Mouse (Mus musculus): Measurements from ENCODE around the gene Sik2. TPM values are rescaled to one million over a fixed set of nuclear protein-coding genes. Genes with fewer than 3 reads are reported as not detected.
A peak's percentile ranks its signal among the peaks of the same experiment; 100 is the strongest.

Sik2 gene
- 14.3 and 14.4 TPM in 2 replicates for polyA plus RNA-seq (2016; fragmentation: Nextera tagmentation; extraction: Ambion mirVana)

GRCm38 (mm10) chr9:51008841-51009655 is at the start of gene Sik2:
Gene Sik2, minus strand, starts transcription at chr9:51009073.
- Histone ChIP-seq H3K27me3 (replicated peaks) (no peaks in the 10 kb centered on the region; the same call in 1 of the 2 replicates), H3K9me3 (no peaks in the 10 kb centered on the region), H3K9ac (peak within 1 kb of the TSS; percentile 80), H3K4me1 (peaks cover 7% of the 10 kb centered on the region), H3K36me3 (no peaks in the 10 kb centered on the region), H3K4me2 (replicated peaks) (peak within 1 kb of the TSS; percentile 86), H3K4me3 (peak within 1 kb of the TSS; percentile 90), H3K27ac (peak within 1 kb of the TSS; percentile 38)
- under 1% methylated on average over 70 of the region's 85 CpGs for WGBS
- ATAC-seq (ENCODE audit: low FRiP score, low read depth) = peak; percentile 97

GRCm38 (mm10) chr9:51056360-51057324 is 47.8 kb upstream of the Sik2 start:
- Histone ChIP-seq H3K4me2 (replicated peaks) (no peak overlapping the region), H3K27me3 (replicated peaks) (no peaks in the 10 kb centered on the region), H3K36me3 (no peaks in the 10 kb centered on the region), H3K4me1 (no peaks in the 10 kb centered on the region), H3K9me3 (no peaks in the 10 kb centered on the region), H3K27ac (no peak overlapping the region), H3K9ac (no peak overlapping the region), H3K4me3 (no peak overlapping the region)
- 64% methylated on average over 3 of the region's 3 CpGs for WGBS
- no peak for ATAC-seq (ENCODE audit: low FRiP score, low read depth)

DNA sequence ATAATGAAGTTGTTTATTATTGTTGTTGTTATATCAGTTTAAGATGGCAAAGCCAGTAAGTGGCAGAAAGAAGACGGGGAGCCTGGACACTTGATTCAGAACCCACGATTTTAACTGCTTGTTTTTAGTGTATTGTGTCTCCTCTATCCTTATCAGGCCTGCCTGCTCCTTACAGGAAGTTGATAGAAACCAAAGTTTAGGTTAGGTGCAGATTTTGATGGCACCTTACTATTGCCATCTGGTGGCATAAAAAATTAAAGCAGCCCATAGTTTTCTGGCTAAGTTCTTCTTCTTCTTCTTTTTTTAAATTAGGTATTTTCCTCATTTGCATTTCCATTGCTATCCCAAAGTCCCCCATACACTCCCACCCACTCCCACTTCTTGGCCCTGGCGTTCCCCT is 43.3 kb upstream of the Sik2 start:
- H3K9me3 ChIP-seq = no peaks in the 10 kb centered on the region
- ATAC-seq (ENCODE audit: low FRiP score, low read depth) = no peak
- no peaks in the 10 kb centered on the region for H3K36me3 ChIP-seq
- no peaks in the 10 kb centered on the region for H3K27me3 ChIP-seq (replicated peaks)
- H3K9ac ChIP-seq = no peak overlapping the region
- H3K27ac ChIP-seq = no peak overlapping the region
- H3K4me3 ChIP-seq = no peak overlapping the region
- H3K4me2 ChIP-seq (replicated peaks) = no peak overlapping the region
- WGBS = 77% methylated on average over 3 of the region's 3 CpGs
- no peaks in the 10 kb centered on the region for H3K4me1 ChIP-seq

DNA sequence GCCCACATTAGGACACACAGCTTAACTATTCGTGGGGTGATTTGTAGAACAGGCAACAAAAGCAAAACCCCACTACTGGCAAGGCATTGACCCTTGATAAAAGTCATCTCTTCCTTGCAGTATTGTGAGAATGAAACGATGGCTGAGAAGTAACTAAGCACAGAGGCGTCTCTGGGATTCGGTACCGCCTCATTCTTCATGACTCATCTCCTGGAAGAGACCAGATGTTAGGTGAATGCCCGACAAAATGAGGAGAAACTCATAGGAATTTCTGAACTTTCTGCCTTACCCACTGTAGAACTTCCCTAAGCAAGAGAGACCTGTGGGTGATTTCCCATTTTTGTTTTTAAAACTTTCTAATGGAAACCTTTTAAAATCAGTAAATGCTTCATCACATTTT is 33.3 kb upstream of the Sik2 start:
- H3K27me3 ChIP-seq (replicated peaks) = no peaks in the 10 kb centered on the region
- no peak overlapping the region for H3K4me3 ChIP-seq
- no peak overlapping the region for H3K4me2 ChIP-seq (replicated peaks)
- no peak for ATAC-seq (ENCODE audit: low FRiP score, low read depth)
- H3K9me3 ChIP-seq = no peaks in the 10 kb centered on the region
- no peaks in the 10 kb centered on the region for H3K4me1 ChIP-seq
- H3K9ac ChIP-seq = no peak overlapping the region
- no peak overlapping the region for H3K27ac ChIP-seq
- WGBS = 78% methylated on average over 6 of the region's 6 CpGs
- H3K36me3 ChIP-seq = no peaks in the 10 kb centered on the region

- Histone ChIP-seq H3K9ac (no peak overlapping the region), H3K4me3 (no peak overlapping the region), H3K4me1 (no peaks in the 10 kb centered on the region), H3K9me3 (no peaks in the 10 kb centered on the region), H3K27me3 (replicated peaks) (no peaks in the 10 kb centered on the region), H3K36me3 (no peaks in the 10 kb centered on the region), H3K4me2 (replicated peaks) (no peak overlapping the region), H3K27ac (no peak overlapping the region)
- no peak for ATAC-seq (ENCODE audit: low FRiP score, low read depth)
- WGBS = 92% methylated on average over 7 of the region's 7 CpGs
Observed at GRCm38 (mm10) chr9:51041491-51041980, 32.7 kb upstream of the Sik2 start.

GRCm38 (mm10) chr9:51032785-51033529 is 24.1 kb upstream of the Sik2 start:
- no peaks in the 10 kb centered on the region for H3K27me3 ChIP-seq (replicated peaks)
- H3K4me1 ChIP-seq = no peaks in the 10 kb centered on the region
- H3K4me3 ChIP-seq = no peak overlapping the region
- H3K4me2 ChIP-seq (replicated peaks) = no peak overlapping the region
- WGBS = 77% methylated on average over 3 of the region's 3 CpGs
- no peaks in the 10 kb centered on the region for H3K9me3 ChIP-seq
- no peak for ATAC-seq (ENCODE audit: low FRiP score, low read depth)
- no peak overlapping the region for H3K9ac ChIP-seq
- H3K36me3 ChIP-seq = no peaks in the 10 kb centered on the region
- H3K27ac ChIP-seq = no peak overlapping the region

GRCm38 (mm10) chr9:51032291-51032690 is 23.4 kb upstream of the Sik2 start:
- no peak for ATAC-seq (ENCODE audit: low FRiP score, low read depth)
- Histone ChIP-seq H3K9ac (no peak overlapping the region), H3K27me3 (replicated peaks) (no peaks in the 10 kb centered on the region), H3K4me3 (no peak overlapping the region), H3K27ac (no peak overlapping the region), H3K36me3 (no peaks in the 10 kb centered on the region), H3K9me3 (no peaks in the 10 kb centered on the region), H3K4me1 (no peaks in the 10 kb centered on the region), H3K4me2 (replicated peaks) (no peak overlapping the region)
- WGBS = 41% methylated on average over 8 of the region's 8 CpGs

- no peaks in the 10 kb centered on the region for H3K27me3 ChIP-seq (replicated peaks)
- no peak overlapping the region for H3K9ac ChIP-seq
- no peaks in the 10 kb centered on the region for H3K36me3 ChIP-seq
- no peaks in the 10 kb centered on the region for H3K4me1 ChIP-seq
- no peak overlapping the region for H3K27ac ChIP-seq
- 74% methylated on average over 6 of the region's 6 CpGs for WGBS
- H3K4me2 ChIP-seq (replicated peaks) = no peak overlapping the region
- H3K4me3 ChIP-seq = no peak overlapping the region
- H3K9me3 ChIP-seq = no peaks in the 10 kb centered on the region
- no peak for ATAC-seq (ENCODE audit: low FRiP score, low read depth)
Observed at GRCm38 (mm10) chr9:51031603-51032002, 22.7 kb upstream of the Sik2 start.

DNA sequence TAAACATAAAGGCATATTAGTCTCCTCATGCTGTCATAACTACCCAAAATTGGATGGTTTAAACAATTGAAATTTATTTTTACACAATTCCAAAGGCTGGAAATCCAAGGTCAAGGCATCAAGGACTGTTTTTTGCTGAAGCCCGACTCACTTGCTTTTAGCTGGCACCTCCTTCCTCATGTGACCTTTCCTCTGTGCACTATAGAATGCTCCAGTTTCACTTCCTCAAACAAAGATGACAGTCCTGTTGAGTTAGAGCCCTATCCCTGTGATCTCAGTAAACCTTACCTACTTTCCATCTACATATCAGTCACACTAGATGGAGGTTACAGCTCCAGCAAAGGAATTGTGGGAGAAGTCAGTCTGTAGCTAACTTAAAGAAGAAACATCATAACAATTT is 21.3 kb upstream of the Sik2 start:
- no peaks in the 10 kb centered on the region for H3K36me3 ChIP-seq
- no peaks in the 10 kb centered on the region for H3K9me3 ChIP-seq
- WGBS = 67% methylated on average over 1 of the region's 1 CpGs
- no peak for ATAC-seq (ENCODE audit: low FRiP score, low read depth)
- no peaks in the 10 kb centered on the region for H3K4me1 ChIP-seq
- no peak overlapping the region for H3K4me2 ChIP-seq (replicated peaks)
- no peak overlapping the region for H3K9ac ChIP-seq
- no peaks in the 10 kb centered on the region for H3K27me3 ChIP-seq (replicated peaks)
- no peak overlapping the region for H3K27ac ChIP-seq
- H3K4me3 ChIP-seq = no peak overlapping the region

DNA sequence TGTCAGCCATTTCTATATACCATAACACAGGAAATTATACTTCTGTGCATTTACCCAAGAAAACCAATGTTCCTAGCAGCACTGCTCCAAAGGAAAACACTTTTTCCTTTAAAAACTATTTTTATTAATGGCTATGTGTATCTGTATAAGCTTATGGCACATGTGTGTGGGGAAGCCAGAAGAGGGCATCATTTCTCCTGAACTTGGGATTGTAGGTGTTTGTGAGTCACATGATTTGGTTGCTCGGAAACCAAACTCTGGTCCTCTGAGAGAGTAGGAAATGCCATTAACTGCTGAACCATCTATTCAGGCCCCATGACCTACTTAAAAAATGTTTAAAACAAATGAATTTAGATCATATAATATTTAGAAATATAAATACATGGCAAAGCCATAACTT is 18.1 kb upstream of the Sik2 start:
- no peak for ATAC-seq (ENCODE audit: low FRiP score, low read depth)
- H3K27ac ChIP-seq = no peak overlapping the region
- no peak overlapping the region for H3K9ac ChIP-seq
- H3K27me3 ChIP-seq (replicated peaks) = no peaks in the 10 kb centered on the region
- H3K4me2 ChIP-seq (replicated peaks) = no peak overlapping the region
- no peaks in the 10 kb centered on the region for H3K4me1 ChIP-seq
- H3K9me3 ChIP-seq = no peaks in the 10 kb centered on the region
- H3K4me3 ChIP-seq = no peak overlapping the region
- 80% methylated on average over 1 of the region's 1 CpGs for WGBS
- H3K36me3 ChIP-seq = no peaks in the 10 kb centered on the region

DNA sequence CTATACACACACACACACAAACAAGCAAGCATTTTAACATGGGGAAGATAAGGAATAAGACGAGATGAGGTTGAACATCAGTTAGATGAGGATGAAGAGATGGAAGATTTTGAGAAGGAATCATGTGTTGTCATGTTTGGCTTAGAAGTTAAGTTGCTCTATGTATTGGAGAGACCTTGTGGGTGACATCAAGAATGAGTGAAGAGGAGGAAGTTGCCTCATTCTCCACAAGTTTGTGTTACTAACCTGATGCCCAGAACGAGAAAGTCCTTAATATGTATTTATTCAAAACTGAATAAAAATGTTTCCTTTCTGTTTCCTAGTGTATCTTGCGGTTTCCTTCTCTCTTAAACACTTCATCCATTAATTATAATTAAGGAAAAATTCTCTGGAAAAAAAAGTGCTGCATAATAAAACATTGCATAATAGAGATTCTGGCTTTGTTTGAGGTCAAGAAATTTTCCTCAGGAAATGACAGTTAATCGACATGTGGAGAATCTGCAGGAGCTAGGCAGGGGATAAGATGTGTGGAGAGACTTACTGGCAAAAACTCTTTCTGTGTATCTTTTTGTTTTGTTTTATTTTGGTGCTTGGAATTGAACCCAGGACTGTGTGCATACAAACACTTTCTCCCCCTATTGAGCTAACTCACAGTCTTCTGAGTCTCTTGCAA is 12.4 kb upstream of the Sik2 start:
- no peak for ATAC-seq (ENCODE audit: low FRiP score, low read depth)
- H3K9ac ChIP-seq = no peak overlapping the region
- H3K4me1 ChIP-seq = no peaks in the 10 kb centered on the region
- no peak overlapping the region for H3K4me2 ChIP-seq (replicated peaks)
- no peak overlapping the region for H3K4me3 ChIP-seq
- no peak overlapping the region for H3K27ac ChIP-seq
- no peaks in the 10 kb centered on the region for H3K9me3 ChIP-seq
- H3K36me3 ChIP-seq = no peaks in the 10 kb centered on the region
- WGBS = 86% methylated on average over 4 of the region's 4 CpGs
- no peaks in the 10 kb centered on the region for H3K27me3 ChIP-seq (replicated peaks)

All from neural tube, embryonic 12.5 days (tissue).